Mouse (Mus musculus): Measurements from ENCODE around the gene Polrmt. TPM values are rescaled to one million over a fixed set of nuclear protein-coding genes. Genes with fewer than 3 reads are reported as not detected.

The Polrmt gene
- polyA plus RNA-seq, 1 experiment = 66.3 TPM

GRCm38 (mm10) chr10:79755854-79756253, 9.5 kb upstream of the Polrmt start:
- Histone ChIP-seq H3K4me1 (ENCODE audit: control insufficient read depth, insufficient read depth, low read length) (no peaks in the 10 kb centered on the region), H3K4me3 (ENCODE audit: insufficient read depth, low read depth, low read length) (no peak overlapping the region), H3K36me3 (ENCODE audit: control insufficient read depth, insufficient read depth, low read length) (peaks cover 2% of the 10 kb centered on the region), H3K27me3 (replicated peaks; ENCODE audit: control insufficient read depth, insufficient read depth, low read length) (no peaks in the 10 kb centered on the region), H3K27ac (ENCODE audit: insufficient read depth, low read depth, low read length) (no peak overlapping the region)
- 95% methylated on average over 3 of the region's 3 CpGs for WGBS
- DNase-seq = no peak
- TF ChIP-seq POLR2A (IDR thresholded peaks at IDR 0.05; ENCODE audit: low read depth, low read length) (no peak), CTCF (conservative IDR thresholded peaks at IDR 0.05; ENCODE audit: insufficient read depth, insufficient read length, low read depth, low read length) (no peak)

DNA sequence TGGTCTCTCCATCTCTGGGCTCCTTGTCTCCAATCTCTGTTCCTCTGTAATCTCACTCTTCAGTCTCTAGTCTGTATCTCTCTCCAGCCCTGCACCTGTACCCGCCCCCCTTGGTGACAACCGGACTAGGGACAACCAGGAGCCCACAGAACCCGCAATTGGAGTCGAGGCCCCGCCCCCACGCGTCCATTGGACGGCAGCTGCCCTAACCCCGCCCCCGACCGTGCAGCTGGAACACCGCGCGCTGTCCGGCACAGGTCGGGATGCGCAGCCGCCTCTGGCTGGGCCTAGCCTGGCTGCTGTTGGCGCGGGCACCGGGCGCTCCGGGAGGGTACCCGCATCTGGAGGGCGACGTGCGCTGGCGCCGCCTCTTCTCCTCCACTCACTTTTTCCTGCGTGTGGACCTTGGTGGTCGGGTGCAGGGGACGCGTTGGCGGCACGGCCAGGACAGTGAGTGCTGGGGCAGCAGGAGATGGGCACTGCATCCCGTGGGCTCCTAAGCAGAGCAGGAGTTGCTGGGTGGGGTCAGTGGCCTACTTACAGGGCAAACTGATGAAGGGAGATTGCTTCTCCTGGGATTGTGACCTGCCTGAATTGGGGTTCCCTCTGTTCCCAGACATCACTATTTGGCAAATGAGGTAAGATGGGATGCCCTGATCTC, 8.6 kb upstream of the Polrmt start, which contains the start of gene Fgf22:
TSS of gene Fgf22 (plus strand) at position 221 of the 661 bp plus-strand sequence.
- WGBS = 4% methylated on average over 36 of the region's 36 CpGs
- TF ChIP-seq POLR2A (IDR thresholded peaks at IDR 0.05; ENCODE audit: low read depth, low read length) (no peak), CTCF (conservative IDR thresholded peaks at IDR 0.05; ENCODE audit: insufficient read depth, insufficient read length, low read depth, low read length) (no peak)
- no peaks in the 10 kb centered on the region for H3K36me3 ChIP-seq (ENCODE audit: control insufficient read depth, insufficient read depth, low read length)
- peak within 1 kb of the TSS; percentile 18; the same call in 1 of the 2 replicates for H3K4me3 ChIP-seq (ENCODE audit: insufficient read depth, low read depth, low read length)
- H3K4me1 ChIP-seq (ENCODE audit: control insufficient read depth, insufficient read depth, low read length) = no peaks in the 10 kb centered on the region
- H3K27ac ChIP-seq (ENCODE audit: insufficient read depth, low read depth, low read length) = no peak within 1 kb of the TSS
- no peaks in the 10 kb centered on the region for H3K27me3 ChIP-seq (replicated peaks; ENCODE audit: control insufficient read depth, insufficient read depth, low read length)
- DNase-seq = peak; percentile 88

GRCm38 (mm10) chr10:79748496-79748895, 2.1 kb upstream of the Polrmt start:
- Histone ChIP-seq H3K4me3 (ENCODE audit: insufficient read depth, low read depth, low read length) (no peak overlapping the region), H3K27ac (ENCODE audit: insufficient read depth, low read depth, low read length) (no peak overlapping the region), H3K4me1 (ENCODE audit: control insufficient read depth, insufficient read depth, low read length) (peaks cover 10% of the 10 kb centered on the region; the same call in 1 of the 2 replicates), H3K36me3 (ENCODE audit: control insufficient read depth, insufficient read depth, low read length) (no peaks in the 10 kb centered on the region), H3K27me3 (replicated peaks; ENCODE audit: control insufficient read depth, insufficient read depth, low read length) (no peaks in the 10 kb centered on the region)
- no peak for TF ChIP-seq POLR2A (IDR thresholded peaks at IDR 0.05; ENCODE audit: low read depth, low read length)
- no peak for TF ChIP-seq CTCF (conservative IDR thresholded peaks at IDR 0.05; ENCODE audit: insufficient read depth, insufficient read length, low read depth, low read length)
- WGBS = 76% methylated on average over 6 of the region's 6 CpGs
- no peak for DNase-seq

- H3K27ac ChIP-seq (ENCODE audit: insufficient read depth, low read depth, low read length) = no peak overlapping the region
- H3K4me1 ChIP-seq (ENCODE audit: control insufficient read depth, insufficient read depth, low read length) = peaks cover 10% of the 10 kb centered on the region; the same call in 1 of the 2 replicates
- H3K36me3 ChIP-seq (ENCODE audit: control insufficient read depth, insufficient read depth, low read length) = no peaks in the 10 kb centered on the region; the same call in 1 of the 2 replicates
- 24% methylated on average over 6 of the region's 6 CpGs for WGBS
- no peak for DNase-seq
- H3K27me3 ChIP-seq (replicated peaks; ENCODE audit: control insufficient read depth, insufficient read depth, low read length) = no peaks in the 10 kb centered on the region
- H3K4me3 ChIP-seq (ENCODE audit: insufficient read depth, low read depth, low read length) = no peak overlapping the region
- no peak for TF ChIP-seq POLR2A (IDR thresholded peaks at IDR 0.05; ENCODE audit: low read depth, low read length)
- TF ChIP-seq CTCF (conservative IDR thresholded peaks at IDR 0.05; ENCODE audit: insufficient read depth, insufficient read length, low read depth, low read length) = no peak
These were observed 382 bp upstream of the Polrmt start for GRCm38 (mm10) chr10:79746774-79747151.

- no peak overlapping the region for H3K27ac ChIP-seq (ENCODE audit: insufficient read depth, low read depth, low read length)
- peaks cover 2% of the 10 kb centered on the region; the same call in 1 of the 2 replicates for H3K36me3 ChIP-seq (ENCODE audit: control insufficient read depth, insufficient read depth, low read length)
- no peak for TF ChIP-seq CTCF (conservative IDR thresholded peaks at IDR 0.05; ENCODE audit: insufficient read depth, insufficient read length, low read depth, low read length)
- TF ChIP-seq POLR2A (IDR thresholded peaks at IDR 0.05; ENCODE audit: low read depth, low read length) = no peak
- H3K4me3 ChIP-seq (ENCODE audit: insufficient read depth, low read depth, low read length) = peak overlapping the region; percentile 15; the same call in 1 of the 2 replicates
- H3K4me1 ChIP-seq (ENCODE audit: control insufficient read depth, insufficient read depth, low read length) = peaks cover 10% of the 10 kb centered on the region; the same call in 1 of the 2 replicates
- no peaks in the 10 kb centered on the region for H3K27me3 ChIP-seq (replicated peaks; ENCODE audit: control insufficient read depth, insufficient read depth, low read length)
- peak; percentile 53 for DNase-seq
- 55% methylated on average over 3 of the region's 3 CpGs for WGBS
These were observed 970 bp downstream of the Polrmt start for GRCm38 (mm10) chr10:79745411-79745810.

DNA sequence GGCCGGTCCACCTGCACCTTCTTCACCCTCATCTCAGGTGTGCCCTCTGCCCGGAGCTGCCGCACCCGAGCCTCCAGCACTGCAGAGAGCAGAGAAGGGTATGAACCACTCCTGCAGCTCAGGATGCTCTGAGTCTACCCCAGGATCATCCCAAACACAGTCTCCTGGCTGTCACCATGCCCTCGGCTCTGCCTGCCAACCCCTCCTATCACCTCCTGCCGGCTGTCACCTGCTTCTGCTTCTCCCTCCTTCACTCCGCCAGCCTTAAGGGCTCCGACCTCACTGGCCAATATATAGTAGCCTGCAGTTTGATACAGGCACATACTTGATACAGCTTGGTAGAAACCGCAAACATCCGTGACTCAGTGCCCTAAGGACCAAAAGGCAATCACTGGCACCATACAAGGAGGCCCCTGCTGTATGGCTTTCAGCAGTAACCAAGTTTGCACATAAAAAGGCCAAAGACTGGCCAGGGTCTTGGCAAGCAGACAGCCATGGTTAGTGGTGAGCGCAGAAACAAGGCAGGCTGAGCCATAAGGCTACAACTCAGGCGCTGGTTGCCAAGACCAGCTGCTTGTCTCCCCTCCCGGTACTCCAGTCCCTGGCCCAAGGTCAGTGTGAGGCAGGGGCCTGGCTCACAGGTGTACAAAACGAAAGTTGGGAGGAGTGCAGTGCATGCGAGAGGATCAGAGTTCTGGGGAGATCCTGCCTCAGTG, 2.6 kb downstream of the Polrmt start:
- H3K36me3 ChIP-seq (ENCODE audit: control insufficient read depth, insufficient read depth, low read length) = peaks cover 4% of the 10 kb centered on the region; the same call in 1 of the 2 replicates
- peaks cover 10% of the 10 kb centered on the region; the same call in 1 of the 2 replicates for H3K4me1 ChIP-seq (ENCODE audit: control insufficient read depth, insufficient read depth, low read length)

GRCm38 (mm10) chr10:79743161-79743560, 3.2 kb downstream of the Polrmt start:
- peaks cover 5% of the 10 kb centered on the region; the same call in 1 of the 2 replicates for H3K36me3 ChIP-seq (ENCODE audit: control insufficient read depth, insufficient read depth, low read length)
- no peak for DNase-seq
- H3K27me3 ChIP-seq (replicated peaks; ENCODE audit: control insufficient read depth, insufficient read depth, low read length) = no peaks in the 10 kb centered on the region
- no peak overlapping the region for H3K27ac ChIP-seq (ENCODE audit: insufficient read depth, low read depth, low read length)
- H3K4me3 ChIP-seq (ENCODE audit: insufficient read depth, low read depth, low read length) = no peak overlapping the region
- peaks cover 10% of the 10 kb centered on the region; the same call in 1 of the 2 replicates for H3K4me1 ChIP-seq (ENCODE audit: control insufficient read depth, insufficient read depth, low read length)
- 73% methylated on average over 11 of the region's 11 CpGs for WGBS
- TF ChIP-seq CTCF (conservative IDR thresholded peaks at IDR 0.05; ENCODE audit: insufficient read depth, insufficient read length, low read depth, low read length) (no peak), POLR2A (IDR thresholded peaks at IDR 0.05; ENCODE audit: low read depth, low read length) (no peak)

More for the DNA sequence above, 2.6 kb downstream of the Polrmt start:
- Histone ChIP-seq H3K27ac (ENCODE audit: insufficient read depth, low read depth, low read length) (no peak overlapping the region), H3K27me3 (replicated peaks; ENCODE audit: control insufficient read depth, insufficient read depth, low read length) (no peaks in the 10 kb centered on the region), H3K4me3 (ENCODE audit: insufficient read depth, low read depth, low read length) (no peak overlapping the region)
- WGBS = 94% methylated on average over 15 of the region's 15 CpGs
- no peak for DNase-seq
- TF ChIP-seq POLR2A (IDR thresholded peaks at IDR 0.05; ENCODE audit: low read depth, low read length) = no peak
- no peak for TF ChIP-seq CTCF (conservative IDR thresholded peaks at IDR 0.05; ENCODE audit: insufficient read depth, insufficient read length, low read depth, low read length)

Data from kidney, adult 2 months (tissue).